Mouse (Mus musculus) ES-E14 (cell line): ENCODE results near the gene Snrpd2.

Source experiments
- CHD2 ChIP-seq: IDR thresholded peaks from 2 replicates; pipeline ENCODE4 v1.6.1; 2014; ENCODE audit warnings: mild to moderate bottlenecking, low read depth, low read length, inconsistent platforms
- MAFK ChIP-seq: IDR thresholded peaks from 2 replicates; pipeline ENCODE4 v1.6.1; 2014; ENCODE audit warnings: mild to moderate bottlenecking, low read depth, low read length, inconsistent platforms; ENCODE audit not compliant: insufficient read depth
- ZC3H11A ChIP-seq: IDR thresholded peaks from 2 replicates; pipeline ENCODE4 v1.6.1; 2012; ENCODE audit warnings: low read depth, mild to moderate bottlenecking, inconsistent platforms, low read length, borderline replicate concordance

GRCm38 (mm10) chr7:19194676-19195075 is 45.2 kb downstream of the Snrpd2 start:
- TF ChIP-seq CHD2 (no peak), MAFK (no peak), ZC3H11A (no peak)
